Mouse (Mus musculus) liver, embryonic 14.5 days (tissue): ENCODE results near the gene Mtf2.

Experiments
- CTCF ChIP-seq: IDR thresholded peaks from 2 replicates; pipeline ENCODE4 v1.5.1; 2016; ENCODE audit warnings: antibody characterized with exemption, low read depth, control low read depth
- EP300 ChIP-seq: IDR thresholded peaks from 2 replicates; pipeline ENCODE4 v1.6.1; 2016; ENCODE audit warnings: antibody characterized with exemption, low read depth

DNA sequence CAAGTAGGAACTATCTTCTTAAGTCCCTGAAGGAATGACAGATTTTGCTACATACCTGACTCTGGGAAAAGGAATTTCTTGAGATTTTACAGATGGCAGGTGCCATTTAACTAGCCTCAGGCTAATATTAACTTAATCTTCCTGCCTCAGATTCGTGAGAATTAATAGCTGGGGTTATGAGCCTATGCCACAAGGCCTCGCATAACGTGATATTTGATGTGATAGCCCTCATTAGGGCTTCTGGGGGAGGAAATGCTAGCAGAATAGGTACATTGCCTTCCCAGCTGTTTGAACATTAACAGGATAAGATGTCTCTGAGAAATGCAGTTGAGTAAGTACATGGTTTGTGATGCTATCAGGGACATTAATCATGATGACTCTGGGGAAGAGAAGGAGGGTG lies 44.1 kb upstream of the Mtf2 start:
- TF ChIP-seq CTCF = no peak
- no peak for TF ChIP-seq EP300
